Mouse (Mus musculus) limb, embryonic 14.5 days (tissue): ENCODE measurements around the gene E130114P18Rik. TPM values are rescaled to one million over a fixed set of nuclear protein-coding genes. Genes with fewer than 3 reads are reported as not detected.
A peak's percentile ranks its signal among the peaks of the same experiment; 100 is the strongest.

Source experiments
- ATAC-seq: fragments of 200-750 bp; cut with Nextera tagmentation; 2 replicates; pipeline ENCODE4 v1.8.0; 2017; ENCODE audit warnings: low read depth, moderate number of reproducible peaks, moderate TSS enrichment; ENCODE audit not compliant: low FRiP score
- DNase-seq: peaks from one replicate; pipeline ENCODE4 v3.0.0-alpha.2; 2015; ENCODE audit warnings: low spot score
- H3K27ac ChIP-seq: fragments of 300-500 bp; sonication (generic); replicated peaks from 2 replicates; pipeline ENCODE4 v1.5.1; 2014; ENCODE audit warnings: low read depth, mild to moderate bottlenecking, low read length, moderate library complexity, mixed read lengths
- H3K27me3 ChIP-seq: fragments of 300-500 bp; sonication (generic); 2 replicates; pipeline ENCODE4 v1.6.1; 2014; ENCODE audit warnings: low read length, mixed read lengths; ENCODE audit not compliant: control insufficient read depth, insufficient read depth
- H3K36me3 ChIP-seq: fragments of 300-500 bp; sonication (generic); 2 replicates; pipeline ENCODE4 v1.6.1; 2014; ENCODE audit warnings: mild to moderate bottlenecking, low read length, moderate library complexity, mixed read lengths; ENCODE audit not compliant: control insufficient read depth, insufficient read depth
- H3K4me1 ChIP-seq: fragments of 300-500 bp; sonication (generic); 2 replicates; pipeline ENCODE4 v1.6.1; 2014; ENCODE audit warnings: antibody characterized with exemption, low read length, mixed read lengths; ENCODE audit not compliant: control insufficient read depth, insufficient read depth
- H3K4me2 ChIP-seq: fragments of 300-500 bp; sonication (generic); replicated peaks from 2 replicates; pipeline ENCODE4 v1.6.1; 2014; ENCODE audit warnings: low read depth, mild to moderate bottlenecking, low read length, moderate library complexity; ENCODE audit not compliant: severe bottlenecking
- H3K4me3 ChIP-seq: fragments of 300-500 bp; sonication (generic); replicated peaks from 2 replicates; pipeline ENCODE4 v1.5.1; 2014; ENCODE audit warnings: low read length
- H3K9ac ChIP-seq: fragments of 300-500 bp; sonication (generic); 2 replicates; pipeline ENCODE4 v1.6.1; 2014; ENCODE audit warnings: mild to moderate bottlenecking, low read depth, low read length, moderate library complexity; ENCODE audit not compliant: severe bottlenecking
- H3K9me3 ChIP-seq: fragments of 300-500 bp; sonication (generic); 2 replicates; pipeline ENCODE4 v1.6.1; 2016; ENCODE audit warnings: low read length; ENCODE audit not compliant: control insufficient read depth
- POLR2A ChIP-seq: fragments of 200-500 bp; IDR thresholded peaks from 2 replicates; pipeline ENCODE4 v1.8.0; 2012; ENCODE audit warnings: inconsistent platforms, mild to moderate bottlenecking, moderate library complexity, borderline replicate concordance; ENCODE audit not compliant: insufficient read depth, insufficient read length; ENCODE audit errors: extremely low read depth
- whole genome bisulfite sequencing: fragments of 180-500 bp; shearing (Covaris S2); extraction: QIAGEN DNeasy Blood & Tissue Kit; methylation state at CpG from one replicate; pipeline ENCODE4 v1.1.7; 2014; 5-methylcytosine and 5-hydroxymethylcytosine counted together
- polyA plus RNA-seq, 2 experiments: library from polyadenylated mRNA; depleted of rRNA in 1 of 2; stranded (reverse) in 1 of 2; unstranded in 1 of 2; fragments of >200 nt; fragmentation: Nextera tagmentation in 1 of 2; extraction: Ambion mirVana in 1 of 2; gene quantifications; 2 replicates each; pipeline versions ENCODE4 v1.2.1 to v1.2.3; 2012 to 2014

Gene E130114P18Rik
- polyA plus RNA-seq, 2 experiments, result 2.2 to 4.9 TPM

- peak overlapping the region; percentile 56 for H3K4me2 ChIP-seq
- H3K9ac ChIP-seq, result peak overlapping the region; percentile 59
- ATAC-seq, result no peak
Observed at GRCm38 (mm10) chr4:97758661-97759060, 19.2 kb downstream of the E130114P18Rik start.

GRCm38 (mm10) chr4:97757978-97758461, 19.9 kb downstream of the E130114P18Rik start:
- Histone ChIP-seq H3K36me3 (no peaks in the 10 kb centered on the region), H3K9me3 (no peaks in the 10 kb centered on the region), H3K4me2 (peak overlapping the region; percentile 56), H3K9ac (peak overlapping the region; percentile 59), H3K4me3 (peak overlapping the region; percentile 42), H3K27ac (peak overlapping the region; percentile 84), H3K27me3 (no peaks in the 10 kb centered on the region; the same call in 1 of the 2 replicates), H3K4me1 (peaks cover 27% of the 10 kb centered on the region)
- TF ChIP-seq POLR2A, result no peak
- ATAC-seq (peak; percentile 28; the same call in 1 of the 2 replicates), DNase-seq (peak; percentile 51)
- WGBS, result under 1% methylated on average over 14 of the region's 14 CpGs

More at GRCm38 (mm10) chr4:97758661-97759060, 19.2 kb downstream of the E130114P18Rik start:
- WGBS, result 48% methylated on average over 3 of the region's 3 CpGs
- no peak for DNase-seq
- H3K36me3 ChIP-seq, result no peaks in the 10 kb centered on the region
- peak overlapping the region; percentile 14; the same call in 1 of the 2 replicates for H3K27ac ChIP-seq
- no peaks in the 10 kb centered on the region for H3K27me3 ChIP-seq
- H3K4me3 ChIP-seq, result peak overlapping the region; percentile 42
- TF ChIP-seq POLR2A, result no peak
- H3K4me1 ChIP-seq, result peaks cover 27% of the 10 kb centered on the region
- no peaks in the 10 kb centered on the region for H3K9me3 ChIP-seq

GRCm38 (mm10) chr4:97757207-97757977, 20.5 kb downstream of the E130114P18Rik start:
- DNase-seq (peak; percentile 62), ATAC-seq (peak; percentile 77)
- TF ChIP-seq POLR2A, result no peak
- WGBS, result under 1% methylated on average over 38 of the region's 38 CpGs
- Histone ChIP-seq H3K36me3 (no peaks in the 10 kb centered on the region), H3K4me3 (peak overlapping the region; percentile 42), H3K4me2 (peak overlapping the region; percentile 56), H3K27ac (peak overlapping the region; percentile 84), H3K9ac (peak overlapping the region; percentile 59), H3K4me1 (peaks cover 32% of the 10 kb centered on the region), H3K9me3 (no peaks in the 10 kb centered on the region), H3K27me3 (no peaks in the 10 kb centered on the region; the same call in 1 of the 2 replicates)

GRCm38 (mm10) chr4:97754241-97754640, 23.6 kb downstream of the E130114P18Rik start:
- no peak overlapping the region for H3K27ac ChIP-seq
- ATAC-seq, result no peak
- H3K9ac ChIP-seq, result no peak overlapping the region
- H3K4me3 ChIP-seq, result no peak overlapping the region
- no peaks in the 10 kb centered on the region; the same call in 1 of the 2 replicates for H3K27me3 ChIP-seq
- H3K9me3 ChIP-seq, result no peaks in the 10 kb centered on the region
- no peaks in the 10 kb centered on the region for H3K36me3 ChIP-seq
- 34% methylated on average over 12 of the region's 12 CpGs for WGBS
- peaks cover 42% of the 10 kb centered on the region for H3K4me1 ChIP-seq
- no peak overlapping the region for H3K4me2 ChIP-seq
- no peak for TF ChIP-seq POLR2A
- DNase-seq, result no peak

- WGBS, result 11% methylated on average over 1 of the region's 1 CpGs
- Histone ChIP-seq H3K4me1 (peaks cover 37% of the 10 kb centered on the region), H3K9me3 (no peaks in the 10 kb centered on the region), H3K4me2 (no peak overlapping the region), H3K27ac (no peak overlapping the region), H3K4me3 (no peak overlapping the region), H3K36me3 (no peaks in the 10 kb centered on the region), H3K27me3 (no peaks in the 10 kb centered on the region; the same call in 1 of the 2 replicates), H3K9ac (no peak overlapping the region)
- TF ChIP-seq POLR2A, result no peak
- DNase-seq (no peak), ATAC-seq (no peak)
Observed at GRCm38 (mm10) chr4:97753521-97753920, 24.4 kb downstream of the E130114P18Rik start.
